Mouse (Mus musculus): ENCODE results near the gene Dhdds. TPM values are rescaled to one million over a fixed set of nuclear protein-coding genes. Genes with fewer than 3 reads are reported as not detected.
A peak's percentile ranks its signal among the peaks of the same experiment; 100 is the strongest.

The Dhdds gene
- polyA plus RNA-seq (2015; fragmentation: Nextera tagmentation; extraction: Ambion mirVana) = 45.1 and 49.9 TPM in 2 replicates

GRCm38 (mm10) chr4:134000466-134001438 is at the start of gene Dhdds:
Dhdds (minus strand) TSS chr4:134000918.
- Histone ChIP-seq H3K27ac (peak within 1 kb of the TSS; percentile 29; the same call in 1 of the 2 replicates), H3K36me3 (peaks cover 15% of the 10 kb centered on the region), H3K4me3 (peak within 1 kb of the TSS; percentile 69), H3K27me3 (no peaks in the 10 kb centered on the region), H3K4me2 (peak within 1 kb of the TSS; percentile 87), H3K9ac (peak within 1 kb of the TSS; percentile 83), H3K4me1 (peaks cover 7% of the 10 kb centered on the region), H3K9me3 (no peaks in the 10 kb centered on the region)
- ATAC-seq (ENCODE audit: insufficient number of reproducible peaks, insufficient read depth, low FRiP score, low TSS enrichment, low read depth) = peak; percentile 93
- under 1% methylated on average over 49 of the region's 49 CpGs for WGBS

GRCm38 (mm10) chr4:134047648-134048047 is 46.9 kb upstream of the Dhdds start:
- whole genome bisulfite sequencing = 77% methylated on average over 5 of the region's 5 CpGs
- Histone ChIP-seq H3K9me3 (no peaks in the 10 kb centered on the region), H3K36me3 (no peaks in the 10 kb centered on the region), H3K4me3 (no peak overlapping the region), H3K9ac (no peak overlapping the region), H3K27me3 (no peaks in the 10 kb centered on the region), H3K27ac (no peak overlapping the region), H3K4me2 (no peak overlapping the region), H3K4me1 (peaks cover 5% of the 10 kb centered on the region)
- no peak for ATAC-seq (ENCODE audit: insufficient number of reproducible peaks, insufficient read depth, low FRiP score, low TSS enrichment, low read depth)

- no peak overlapping the region for H3K27ac ChIP-seq
- no peak overlapping the region for H3K9ac ChIP-seq
- peaks cover 8% of the 10 kb centered on the region for H3K4me1 ChIP-seq
- no peaks in the 10 kb centered on the region for H3K9me3 ChIP-seq
- H3K27me3 ChIP-seq = no peaks in the 10 kb centered on the region
- H3K4me3 ChIP-seq = no peak overlapping the region
- no peaks in the 10 kb centered on the region for H3K36me3 ChIP-seq
- H3K4me2 ChIP-seq = no peak overlapping the region
- no peak for ATAC-seq (ENCODE audit: insufficient number of reproducible peaks, insufficient read depth, low FRiP score, low TSS enrichment, low read depth)
- WGBS = 52% methylated on average over 2 of the region's 2 CpGs
Measured at GRCm38 (mm10) chr4:134043041-134043440, 42.3 kb upstream of the Dhdds start.

- H3K27me3 ChIP-seq = no peaks in the 10 kb centered on the region
- no peaks in the 10 kb centered on the region for H3K36me3 ChIP-seq
- H3K9ac ChIP-seq = peak overlapping the region; percentile 27; the same call in 1 of the 2 replicates
- H3K27ac ChIP-seq = no peak overlapping the region
- ATAC-seq (ENCODE audit: insufficient number of reproducible peaks, insufficient read depth, low FRiP score, low TSS enrichment, low read depth) = no peak
- no peak overlapping the region for H3K4me3 ChIP-seq
- WGBS = 42% methylated on average over 9 of the region's 9 CpGs
- H3K4me2 ChIP-seq = no peak overlapping the region
- H3K9me3 ChIP-seq = no peaks in the 10 kb centered on the region
- peaks cover 8% of the 10 kb centered on the region for H3K4me1 ChIP-seq
Measured at GRCm38 (mm10) chr4:134041317-134042123, 40.8 kb upstream of the Dhdds start.

- no peak for ATAC-seq (ENCODE audit: insufficient number of reproducible peaks, insufficient read depth, low FRiP score, low TSS enrichment, low read depth)
- no peak overlapping the region for H3K4me3 ChIP-seq
- H3K36me3 ChIP-seq = no peaks in the 10 kb centered on the region
- no peaks in the 10 kb centered on the region for H3K9me3 ChIP-seq
- no peaks in the 10 kb centered on the region for H3K4me1 ChIP-seq
- no peaks in the 10 kb centered on the region for H3K27me3 ChIP-seq
- no peak overlapping the region for H3K27ac ChIP-seq
- no peak overlapping the region for H3K9ac ChIP-seq
- no peak overlapping the region for H3K4me2 ChIP-seq
- 5% methylated on average over 16 of the region's 16 CpGs for WGBS
Measured at GRCm38 (mm10) chr4:134035953-134036352, 35.2 kb upstream of the Dhdds start.

GRCm38 (mm10) chr4:134025802-134026201 is 25.1 kb upstream of the Dhdds start:
- Histone ChIP-seq H3K36me3 (no peaks in the 10 kb centered on the region), H3K27ac (no peak overlapping the region), H3K4me3 (no peak overlapping the region), H3K9ac (no peak overlapping the region), H3K27me3 (no peaks in the 10 kb centered on the region), H3K4me2 (no peak overlapping the region), H3K4me1 (no peaks in the 10 kb centered on the region), H3K9me3 (no peaks in the 10 kb centered on the region)
- no peak for ATAC-seq (ENCODE audit: insufficient number of reproducible peaks, insufficient read depth, low FRiP score, low TSS enrichment, low read depth)
- 34% methylated on average over 9 of the region's 9 CpGs for WGBS

GRCm38 (mm10) chr4:134020621-134021020 is 19.9 kb upstream of the Dhdds start:
- H3K4me2 ChIP-seq = no peak overlapping the region
- no peaks in the 10 kb centered on the region for H3K36me3 ChIP-seq
- no peaks in the 10 kb centered on the region for H3K9me3 ChIP-seq
- WGBS = 2% methylated on average over 11 of the region's 11 CpGs
- no peak for ATAC-seq (ENCODE audit: insufficient number of reproducible peaks, insufficient read depth, low FRiP score, low TSS enrichment, low read depth)
- H3K27ac ChIP-seq = no peak overlapping the region
- no peak overlapping the region for H3K4me3 ChIP-seq
- H3K4me1 ChIP-seq = peaks cover 24% of the 10 kb centered on the region
- peaks cover 49% of the 10 kb centered on the region for H3K27me3 ChIP-seq
- no peak overlapping the region for H3K9ac ChIP-seq

- Histone ChIP-seq H3K4me1 (peaks cover 24% of the 10 kb centered on the region), H3K9me3 (no peaks in the 10 kb centered on the region), H3K36me3 (no peaks in the 10 kb centered on the region), H3K4me2 (no peak overlapping the region), H3K4me3 (no peak overlapping the region), H3K9ac (no peak overlapping the region), H3K27me3 (peaks cover 51% of the 10 kb centered on the region), H3K27ac (no peak overlapping the region)
- 1% methylated on average over 16 of the region's 16 CpGs for WGBS
- no peak for ATAC-seq (ENCODE audit: insufficient number of reproducible peaks, insufficient read depth, low FRiP score, low TSS enrichment, low read depth)
Measured at GRCm38 (mm10) chr4:134019641-134020351, 19.1 kb upstream of the Dhdds start.

GRCm38 (mm10) chr4:134019210-134019609 is 18.5 kb upstream of the Dhdds start:
- Histone ChIP-seq H3K27me3 (peaks cover 51% of the 10 kb centered on the region), H3K27ac (no peak overlapping the region), H3K4me1 (peaks cover 24% of the 10 kb centered on the region), H3K9ac (no peak overlapping the region), H3K9me3 (no peaks in the 10 kb centered on the region), H3K4me3 (no peak overlapping the region), H3K4me2 (no peak overlapping the region), H3K36me3 (no peaks in the 10 kb centered on the region)
- 0 out of 2 replicates have a peak, but pooled peaks have one; percentile 56 for ATAC-seq (ENCODE audit: insufficient number of reproducible peaks, insufficient read depth, low FRiP score, low TSS enrichment, low read depth)
- WGBS = 0% methylated on average over 8 of the region's 10 CpGs

GRCm38 (mm10) chr4:134018779-134019145 is 18.0 kb upstream of the Dhdds start, which contains the start of gene Lin28a:
Lin28a (minus strand) TSS chr4:134018841.
- Histone ChIP-seq H3K36me3 (no peaks in the 10 kb centered on the region), H3K27me3 (peaks cover 51% of the 10 kb centered on the region), H3K27ac (no peak within 1 kb of the TSS), H3K9ac (no peak within 1 kb of the TSS), H3K9me3 (no peaks in the 10 kb centered on the region), H3K4me1 (peaks cover 24% of the 10 kb centered on the region), H3K4me3 (peak within 1 kb of the TSS; percentile 29), H3K4me2 (peak within 1 kb of the TSS; percentile 57)
- 5% methylated on average over 9 of the region's 9 CpGs for WGBS
- ATAC-seq (ENCODE audit: insufficient number of reproducible peaks, insufficient read depth, low FRiP score, low TSS enrichment, low read depth) = no peak

All from embryonic facial prominence, embryonic 13.5 days (tissue).